Mouse (Mus musculus) heart, adult 2 months (tissue): ENCODE measurements around the gene Tnp2.

Source experiments
- CTCF ChIP-seq: fragments of 200-600 bp; IDR thresholded peaks from 2 replicates; pipeline ENCODE4 v1.8.1; 2022; ENCODE audit warnings: antibody characterized with exemption, mild to moderate bottlenecking, moderate library complexity
- EP300 ChIP-seq: fragments of 200-500 bp; IDR thresholded peaks from 2 replicates; pipeline ENCODE4 v1.6.1; 2011; ENCODE audit warnings: low read depth, low read length, control low read depth; ENCODE audit not compliant: insufficient read depth
- POLR2A ChIP-seq: fragments of 200-500 bp; IDR thresholded peaks from 2 replicates; pipeline ENCODE4 v1.6.1; 2011; ENCODE audit warnings: mild to moderate bottlenecking, low read depth, low read length, control low read depth; ENCODE audit not compliant: insufficient read depth

DNA sequence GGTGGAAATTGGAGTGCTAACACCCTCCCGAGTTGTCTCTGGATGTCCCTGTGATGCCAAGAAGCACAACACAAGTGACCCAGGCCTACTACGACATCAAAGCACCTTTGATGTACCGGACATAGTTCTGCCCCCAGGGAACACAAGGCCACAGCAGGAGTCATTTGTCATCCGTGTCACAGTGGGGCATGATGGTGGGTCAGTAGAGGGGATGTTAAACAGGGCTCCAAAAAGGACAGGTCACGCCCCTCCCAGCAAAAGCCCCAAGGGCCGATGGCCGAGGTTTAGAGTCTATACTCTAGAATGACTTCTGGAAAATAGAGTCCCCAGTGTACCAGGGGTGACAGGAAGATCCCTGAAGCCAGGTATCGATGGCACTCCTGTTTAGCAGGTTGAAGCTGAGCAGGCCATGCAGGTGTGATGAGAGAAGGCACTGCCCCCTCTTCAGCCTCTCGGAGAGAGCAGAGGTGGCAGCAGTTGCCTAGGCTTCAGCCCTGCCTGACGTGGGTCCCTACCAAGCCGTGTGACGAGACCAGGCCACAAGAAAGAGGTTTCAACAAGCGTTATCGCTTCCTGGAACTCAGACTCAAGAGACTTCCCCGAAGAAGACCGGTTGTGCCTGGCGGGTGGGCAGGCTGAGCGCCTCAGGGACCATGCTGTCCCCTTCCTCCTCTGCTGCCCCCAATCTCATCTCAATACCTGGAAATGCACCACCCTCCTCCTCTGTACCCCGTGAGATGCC, 16.5 kb downstream of the Tnp2 start:
- TF ChIP-seq CTCF, result no peak
- no peak for TF ChIP-seq POLR2A
- no peak for TF ChIP-seq EP300
